Mouse (Mus musculus): Measurements from ENCODE around the gene Gm49355.

GRCm38 (mm10) chr14:12296391-12296790 is 12.6 kb downstream of the Gm49355 start:
- no peak for TF ChIP-seq CTCF (IDR thresholded peaks at IDR 0.05)
- no peak for TF ChIP-seq POLR2A (IDR thresholded peaks at IDR 0.05; ENCODE audit: insufficient read depth, low read depth, low read length)

Measured in heart, adult 2 months (tissue).